Mouse (Mus musculus): Measurements from ENCODE around the gene Egf.

DNA sequence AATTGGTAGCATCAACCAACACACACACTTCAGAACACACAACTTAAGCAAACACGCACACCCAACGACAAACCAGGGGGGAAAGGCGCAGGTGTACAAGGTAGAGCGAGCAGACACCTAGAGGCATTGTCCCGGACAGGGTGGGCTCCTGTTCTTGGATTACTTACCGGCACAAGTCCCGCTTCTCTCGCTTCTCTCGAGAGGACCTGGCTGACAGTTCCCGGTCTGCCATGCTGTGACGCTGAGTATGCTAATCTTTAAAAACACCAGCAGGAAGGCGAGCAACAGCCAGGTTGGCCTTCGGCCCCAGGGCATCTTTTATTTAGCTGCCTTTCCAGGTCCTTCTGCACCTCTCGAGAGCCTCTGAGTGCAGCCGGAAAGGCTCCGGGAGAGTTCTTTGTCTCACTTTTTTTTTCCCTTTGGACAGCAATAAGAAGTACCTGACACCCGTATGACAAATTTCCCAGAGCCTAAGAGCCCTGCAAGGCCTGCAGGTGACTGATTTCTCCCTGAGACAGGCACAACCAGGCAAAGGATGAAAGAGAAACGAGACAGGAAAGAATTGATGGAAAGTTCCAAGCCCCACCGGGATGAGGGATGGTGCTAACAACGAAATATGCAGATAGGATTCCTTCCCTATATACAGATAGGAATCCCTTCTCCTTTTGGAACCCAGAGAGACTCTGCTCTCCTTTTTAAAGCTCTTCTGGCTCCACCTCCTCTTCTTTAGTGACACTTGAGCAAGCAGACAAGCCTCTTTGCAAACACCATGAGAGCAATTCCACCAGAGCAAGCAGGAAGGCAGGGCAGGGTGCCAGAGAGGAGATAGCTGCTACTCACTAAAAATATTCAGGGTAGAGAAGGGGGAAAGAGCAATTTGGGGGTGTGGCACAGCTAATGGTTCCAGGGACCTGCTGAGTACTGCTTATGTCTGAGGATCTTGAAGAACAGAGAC, at the start of gene Egf:
- TF ChIP-seq TAL1 (IDR thresholded peaks at IDR 0.05; ENCODE audit: low read length) (no peak), GATA1 (IDR thresholded peaks at IDR 0.05; ENCODE audit: low read length) (no peak)

Data from erythroblast, embryonic 14.5 days (primary cell).